Mouse (Mus musculus): ENCODE measurements around the gene Sh3kbp1. TPM values are rescaled to one million over a fixed set of nuclear protein-coding genes. Genes with fewer than 3 reads are reported as not detected.

Sh3kbp1 gene
- polyA plus RNA-seq, 1 experiment from 2014 or later: 43.5 TPM

- no peak overlapping the region for H3K4me2 ChIP-seq
- no peaks in the 10 kb centered on the region for H3K9me3 ChIP-seq
- H3K9ac ChIP-seq: no peak overlapping the region
- H3K27ac ChIP-seq (replicated peaks): no peak overlapping the region
- peaks cover 36% of the 10 kb centered on the region for H3K27me3 ChIP-seq
- no peaks in the 10 kb centered on the region for H3K4me1 ChIP-seq (replicated peaks)
- no peak for ATAC-seq (ENCODE audit: low read depth)
- H3K36me3 ChIP-seq: no peaks in the 10 kb centered on the region
- H3K4me3 ChIP-seq: no peak overlapping the region
- 86% methylated on average over 4 of the region's 4 CpGs for WGBS
These were observed 59.8 kb downstream of the Sh3kbp1 start for GRCm38 (mm10) chrX:159686850-159687249.

GRCm38 (mm10) chrX:159688698-159689097 is 61.6 kb downstream of the Sh3kbp1 start:
- Histone ChIP-seq H3K27me3 (peaks cover 29% of the 10 kb centered on the region), H3K4me1 (replicated peaks) (no peaks in the 10 kb centered on the region), H3K9me3 (no peaks in the 10 kb centered on the region), H3K4me3 (no peak overlapping the region), H3K4me2 (no peak overlapping the region), H3K9ac (no peak overlapping the region), H3K36me3 (no peaks in the 10 kb centered on the region), H3K27ac (replicated peaks) (no peak overlapping the region)
- ATAC-seq (ENCODE audit: low read depth): no peak
- WGBS: 85% methylated on average over 5 of the region's 5 CpGs

GRCm38 (mm10) chrX:159689785-159690416 is 62.8 kb downstream of the Sh3kbp1 start:
- Histone ChIP-seq H3K27ac (replicated peaks) (no peak overlapping the region), H3K4me2 (no peak overlapping the region), H3K4me3 (no peak overlapping the region), H3K36me3 (no peaks in the 10 kb centered on the region), H3K9me3 (no peaks in the 10 kb centered on the region), H3K27me3 (peaks cover 29% of the 10 kb centered on the region), H3K4me1 (replicated peaks) (no peaks in the 10 kb centered on the region), H3K9ac (no peak overlapping the region)
- WGBS: 78% methylated on average over 10 of the region's 10 CpGs
- no peak for ATAC-seq (ENCODE audit: low read depth)

- Histone ChIP-seq H3K9me3 (no peaks in the 10 kb centered on the region), H3K9ac (no peak overlapping the region), H3K27ac (replicated peaks) (no peak overlapping the region), H3K27me3 (peaks cover 23% of the 10 kb centered on the region), H3K4me1 (replicated peaks) (0 out of 2 replicates have a peak, but pooled peaks cover 3% of the 10 kb centered on the region), H3K36me3 (no peaks in the 10 kb centered on the region), H3K4me2 (no peak overlapping the region), H3K4me3 (no peak overlapping the region)
- 93% methylated on average over 5 of the region's 5 CpGs for WGBS
- no peak for ATAC-seq (ENCODE audit: low read depth)
These were observed 66.1 kb downstream of the Sh3kbp1 start for GRCm38 (mm10) chrX:159693126-159693525.

GRCm38 (mm10) chrX:159696545-159696944 is 69.5 kb downstream of the Sh3kbp1 start:
- H3K4me3 ChIP-seq: no peak overlapping the region
- WGBS: 37% methylated on average over 2 of the region's 2 CpGs
- no peak overlapping the region for H3K9ac ChIP-seq
- H3K4me2 ChIP-seq: no peak overlapping the region
- H3K36me3 ChIP-seq: no peaks in the 10 kb centered on the region
- peaks cover 10% of the 10 kb centered on the region for H3K27me3 ChIP-seq
- no peaks in the 10 kb centered on the region for H3K9me3 ChIP-seq
- H3K4me1 ChIP-seq (replicated peaks): 0 out of 2 replicates have a peak, but pooled peaks cover 3% of the 10 kb centered on the region
- H3K27ac ChIP-seq (replicated peaks): no peak overlapping the region
- ATAC-seq (ENCODE audit: low read depth): no peak

- Histone ChIP-seq H3K4me1 (replicated peaks) (0 out of 2 replicates have a peak, but pooled peaks cover 3% of the 10 kb centered on the region), H3K9ac (no peak overlapping the region), H3K4me2 (no peak overlapping the region), H3K36me3 (no peaks in the 10 kb centered on the region), H3K27me3 (peaks cover 13% of the 10 kb centered on the region), H3K4me3 (no peak overlapping the region), H3K9me3 (no peaks in the 10 kb centered on the region), H3K27ac (replicated peaks) (no peak overlapping the region)
- ATAC-seq (ENCODE audit: low read depth): no peak
- WGBS: 27% methylated on average over 4 of the region's 4 CpGs
These were observed 70.0 kb downstream of the Sh3kbp1 start for GRCm38 (mm10) chrX:159697030-159697454.

- H3K4me1 ChIP-seq (replicated peaks): no peaks in the 10 kb centered on the region
- no peak overlapping the region for H3K4me2 ChIP-seq
- no peaks in the 10 kb centered on the region for H3K36me3 ChIP-seq
- WGBS: 85% methylated on average over 2 of the region's 2 CpGs
- peaks cover 9% of the 10 kb centered on the region; the same call in 1 of the 2 replicates for H3K27me3 ChIP-seq
- H3K4me3 ChIP-seq: no peak overlapping the region
- no peaks in the 10 kb centered on the region for H3K9me3 ChIP-seq
- H3K27ac ChIP-seq (replicated peaks): no peak overlapping the region
- no peak for ATAC-seq (ENCODE audit: low read depth)
- no peak overlapping the region for H3K9ac ChIP-seq
These were observed 75.8 kb downstream of the Sh3kbp1 start for GRCm38 (mm10) chrX:159702850-159703249.

GRCm38 (mm10) chrX:159704381-159705004 is 77.4 kb downstream of the Sh3kbp1 start:
- no peak for ATAC-seq (ENCODE audit: low read depth)
- H3K9me3 ChIP-seq: no peaks in the 10 kb centered on the region
- H3K4me1 ChIP-seq (replicated peaks): peaks cover 12% of the 10 kb centered on the region
- H3K27ac ChIP-seq (replicated peaks): no peak overlapping the region
- no peaks in the 10 kb centered on the region for H3K36me3 ChIP-seq
- peaks cover 18% of the 10 kb centered on the region for H3K27me3 ChIP-seq
- no peak overlapping the region for H3K9ac ChIP-seq
- no peak overlapping the region for H3K4me3 ChIP-seq
- WGBS: 39% methylated on average over 4 of the region's 4 CpGs
- no peak overlapping the region for H3K4me2 ChIP-seq

- no peaks in the 10 kb centered on the region for H3K9me3 ChIP-seq
- H3K4me2 ChIP-seq: no peak overlapping the region
- H3K36me3 ChIP-seq: no peaks in the 10 kb centered on the region
- no peak for ATAC-seq (ENCODE audit: low read depth)
- H3K4me1 ChIP-seq (replicated peaks): peaks cover 12% of the 10 kb centered on the region
- no peak overlapping the region for H3K27ac ChIP-seq (replicated peaks)
- no peak overlapping the region for H3K9ac ChIP-seq
- H3K4me3 ChIP-seq: no peak overlapping the region
- 63% methylated on average over 2 of the region's 2 CpGs for WGBS
- H3K27me3 ChIP-seq: peaks cover 25% of the 10 kb centered on the region
These were observed 78.3 kb downstream of the Sh3kbp1 start for GRCm38 (mm10) chrX:159705412-159705811.

GRCm38 (mm10) chrX:159708076-159708830 is 81.2 kb downstream of the Sh3kbp1 start:
- no peaks in the 10 kb centered on the region for H3K36me3 ChIP-seq
- no peaks in the 10 kb centered on the region for H3K9me3 ChIP-seq
- no peak overlapping the region for H3K4me2 ChIP-seq
- peaks cover 12% of the 10 kb centered on the region for H3K4me1 ChIP-seq (replicated peaks)
- H3K9ac ChIP-seq: no peak overlapping the region
- H3K27ac ChIP-seq (replicated peaks): peak overlapping the region; percentile 64
- 28% methylated on average over 8 of the region's 8 CpGs for WGBS
- H3K27me3 ChIP-seq: peaks cover 31% of the 10 kb centered on the region
- H3K4me3 ChIP-seq: no peak overlapping the region
- no peak for ATAC-seq (ENCODE audit: low read depth)

- H3K4me1 ChIP-seq (replicated peaks): peaks cover 12% of the 10 kb centered on the region
- no peaks in the 10 kb centered on the region for H3K36me3 ChIP-seq
- no peaks in the 10 kb centered on the region for H3K9me3 ChIP-seq
- no peak overlapping the region for H3K9ac ChIP-seq
- no peak overlapping the region for H3K4me3 ChIP-seq
- ATAC-seq (ENCODE audit: low read depth): no peak
- no peak overlapping the region for H3K27ac ChIP-seq (replicated peaks)
- no peak overlapping the region for H3K4me2 ChIP-seq
- peaks cover 39% of the 10 kb centered on the region for H3K27me3 ChIP-seq
- WGBS: 91% methylated on average over 6 of the region's 6 CpGs
These were observed 82.2 kb downstream of the Sh3kbp1 start for GRCm38 (mm10) chrX:159709296-159709695.

Data from neural tube, embryonic 13.5 days (tissue).